Mouse (Mus musculus): ENCODE results near the gene Phrf1. TPM values are rescaled to one million over a fixed set of nuclear protein-coding genes. Genes with fewer than 3 reads are reported as not detected.
A peak's percentile ranks its signal among the peaks of the same experiment; 100 is the strongest.

Gene Phrf1
- total RNA-seq, 2 experiments from 2014 or later: 73.6 to 75.1 TPM

- DNase-seq (ENCODE audit: low spot score in 2 of 2): no peak
Observed at GRCm38 (mm10) chr7:141210606-141211131, 17.9 kb upstream of the Phrf1 start.

- no peak for DNase-seq (ENCODE audit: low spot score in 2 of 2)
Observed at GRCm38 (mm10) chr7:141213133-141213532, 15.5 kb upstream of the Phrf1 start.

GRCm38 (mm10) chr7:141213605-141214235 lies 14.9 kb upstream of the Phrf1 start, which contains the start of gene Lmntd2:
Gene Lmntd2 (minus strand): TSS chr7:141214080.
- DNase-seq (ENCODE audit: low spot score in 2 of 2): no peak

- DNase-seq (ENCODE audit: low spot score in 2 of 2): no peak
Observed at GRCm38 (mm10) chr7:141214310-141214709, 14.3 kb upstream of the Phrf1 start.

GRCm38 (mm10) chr7:141215101-141215879 lies 13.3 kb upstream of the Phrf1 start, which contains the start of gene Rassf7:
Gene Rassf7 (plus strand): TSS chr7:141215860.
- DNase-seq (ENCODE audit: low spot score in 2 of 2): peak; percentile 72 to 74

GRCm38 (mm10) chr7:141215880-141216733 lies 12.5 kb upstream of the Phrf1 start:
- no peak for DNase-seq (ENCODE audit: low spot score in 2 of 2)

- no peak for DNase-seq (ENCODE audit: low spot score in 2 of 2)
Observed at GRCm38 (mm10) chr7:141216894-141217293, 11.7 kb upstream of the Phrf1 start.

GRCm38 (mm10) chr7:141217343-141218013 lies 11.1 kb upstream of the Phrf1 start:
- DNase-seq (ENCODE audit: low spot score in 2 of 2): no peak

- no peak for DNase-seq (ENCODE audit: low spot score in 2 of 2)
Observed at GRCm38 (mm10) chr7:141218141-141218540, 10.4 kb upstream of the Phrf1 start.

GRCm38 (mm10) chr7:141218557-141219133 lies 9.9 kb upstream of the Phrf1 start:
- no peak for DNase-seq (ENCODE audit: low spot score in 2 of 2)

GRCm38 (mm10) chr7:141219558-141220099 lies 9.0 kb upstream of the Phrf1 start:
- DNase-seq (ENCODE audit: low spot score in 2 of 2): no peak

GRCm38 (mm10) chr7:141220377-141220776 lies 8.2 kb upstream of the Phrf1 start:
- no peak for DNase-seq (ENCODE audit: low spot score in 2 of 2)

- DNase-seq (ENCODE audit: low spot score in 2 of 2): peak; percentile 90 to 94
Observed at GRCm38 (mm10) chr7:141221249-141222125, 7.1 kb upstream of the Phrf1 start.

- no peak for DNase-seq (ENCODE audit: low spot score in 2 of 2)
Observed at GRCm38 (mm10) chr7:141222126-141222467, 6.5 kb upstream of the Phrf1 start.

GRCm38 (mm10) chr7:141222696-141223215 lies 5.8 kb upstream of the Phrf1 start:
- DNase-seq (ENCODE audit: low spot score in 2 of 2): no peak

- DNase-seq (ENCODE audit: low spot score in 2 of 2): no peak
Observed at GRCm38 (mm10) chr7:141226535-141226934, 2.0 kb upstream of the Phrf1 start.

- DNase-seq (ENCODE audit: low spot score in 2 of 2): no peak
Observed at GRCm38 (mm10) chr7:141227796-141228195, 788 bp upstream of the Phrf1 start.

- no peak for DNase-seq (ENCODE audit: low spot score in 2 of 2)
Observed at GRCm38 (mm10) chr7:141229702-141230101, 1.1 kb downstream of the Phrf1 start.

GRCm38 (mm10) chr7:141230570-141230969 lies 2.0 kb downstream of the Phrf1 start:
- DNase-seq (ENCODE audit: low spot score in 2 of 2): no peak
